In the genomic region with DNA sequence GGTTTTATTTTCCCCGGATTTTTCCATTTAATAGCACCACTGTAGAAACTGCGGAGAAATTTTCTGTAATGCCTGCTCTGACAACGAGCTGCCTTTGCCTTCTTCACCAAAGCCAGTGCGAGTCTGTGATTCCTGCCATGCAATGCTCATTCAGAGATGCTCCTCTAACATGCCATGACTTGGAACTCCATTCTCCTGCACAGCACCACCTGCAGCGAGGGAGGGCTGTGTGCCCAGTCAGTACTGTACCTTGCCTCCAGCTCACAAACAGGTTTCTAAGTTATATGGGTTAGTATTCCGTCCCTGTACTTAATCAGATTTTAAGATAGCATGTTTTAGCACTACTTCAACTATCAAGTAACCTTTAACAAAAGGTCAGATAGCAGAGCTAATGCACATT, we compare ENCODE assay signal across 10 mouse cellular contexts.
"Had no signal": no experiment of that assay in that cellular context is flagged by ENCODE, and none has a peak within 500 bp of the region (broad histone marks: within the 10 kb centered on the region; RNA-seq: fewer than 3 reads in every experiment).

No protein-coding gene starts in this region.

- H3K4me2 ChIP-seq: limb, embryonic 13.5 days; midbrain, embryonic 12.5 days; neural tube, embryonic 12.5 days had no signal

- H3K9ac ChIP-seq: limb, embryonic 13.5 days; liver, embryonic 14.5 days; midbrain, embryonic 12.5 days; neural tube, embryonic 12.5 days had no signal

- H3K9me3 ChIP-seq: limb, embryonic 13.5 days; midbrain, embryonic 12.5 days; neural tube, embryonic 12.5 days had no signal

- H3K4me3 ChIP-seq: limb, embryonic 13.5 days; midbrain, embryonic 12.5 days; neural tube, embryonic 12.5 days had no signal

- H3K4me1 ChIP-seq: limb, embryonic 13.5 days; midbrain, embryonic 12.5 days; neural tube, embryonic 12.5 days had no signal

- H3K27me3 ChIP-seq: limb, embryonic 13.5 days; midbrain, embryonic 12.5 days; neural tube, embryonic 12.5 days had no signal

- DNase-seq: kidney, postnatal 14 days; left cerebral cortex, postnatal 4 days; lung, adult 18-20 months; lung, postnatal 4 days; thymus, postnatal 4 days had no signal

- H3K27ac ChIP-seq: limb, embryonic 13.5 days; liver, embryonic 14.5 days; midbrain, embryonic 12.5 days; neural tube, embryonic 12.5 days; stomach, postnatal 0 days had no signal
